Mouse (Mus musculus): ENCODE measurements around the gene Jpt2. TPM values are rescaled to one million over a fixed set of nuclear protein-coding genes. Genes with fewer than 3 reads are reported as not detected.

Jpt2 gene
- total RNA-seq, 2 experiments from 2014 or later = 6.2 to 6.8 TPM

DNA sequence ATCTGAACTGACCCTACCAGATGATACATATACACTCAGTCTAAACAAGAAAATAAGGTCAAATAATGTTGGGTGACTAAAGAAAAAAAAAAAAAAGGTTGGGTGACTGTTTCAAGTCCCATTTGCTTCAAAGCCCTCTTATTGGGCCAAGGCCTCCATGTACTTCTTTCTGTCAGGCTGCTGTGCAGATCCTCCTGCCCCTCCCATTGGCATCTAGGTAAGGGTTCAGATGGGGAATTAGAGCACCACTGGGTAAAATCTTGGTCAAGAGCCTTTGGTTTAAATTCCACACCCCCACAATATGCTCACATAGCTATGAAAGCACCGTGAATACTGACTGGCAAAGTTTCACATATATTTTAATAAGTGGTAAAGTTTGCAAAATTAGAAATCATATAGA is 37.2 kb downstream of the Jpt2 start:
- intact Hi-C loops (cut with DNase I) = no loop called here
- DNase-seq = no peak

DNA sequence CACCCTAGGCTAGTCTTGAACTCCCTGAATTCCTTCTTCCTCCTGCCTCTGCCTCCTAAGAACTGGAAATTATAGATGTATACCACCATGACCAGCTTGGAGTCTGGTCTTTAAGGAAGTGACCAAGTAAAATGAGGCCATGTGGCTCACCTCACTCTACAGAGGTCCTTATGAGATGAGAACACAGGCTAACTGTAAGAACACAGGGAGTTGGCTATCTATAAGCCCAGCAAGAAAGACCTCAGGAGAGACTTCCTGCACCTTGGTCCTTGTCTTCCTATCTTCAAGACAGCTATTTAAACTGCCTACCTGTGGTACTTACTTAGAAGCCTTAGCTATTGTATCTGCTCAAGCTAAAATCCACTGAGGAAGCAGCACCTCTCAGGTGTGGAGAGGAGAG is 46.5 kb downstream of the Jpt2 start:
- intact Hi-C loops (cut with DNase I) = no loop called here
- no peak for DNase-seq

DNA sequence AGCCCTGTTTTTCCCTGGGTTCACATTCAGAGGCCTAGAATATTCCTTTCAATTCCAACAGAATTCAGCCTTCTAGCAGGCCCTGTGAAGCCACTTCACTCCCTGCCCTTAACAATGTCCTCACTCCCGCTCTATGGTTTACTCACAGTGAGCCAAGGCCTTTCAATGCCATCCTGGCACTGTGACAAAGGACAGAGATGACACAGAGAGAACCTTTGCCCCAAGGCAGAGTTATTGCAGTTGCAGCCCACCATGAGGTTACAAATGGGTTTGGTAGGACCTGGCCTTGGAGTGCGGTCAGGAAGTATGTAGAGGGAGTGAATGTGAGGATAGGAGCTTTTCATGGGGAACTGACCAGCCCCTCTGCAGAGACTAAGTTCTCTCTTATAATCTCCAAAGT is 52.9 kb downstream of the Jpt2 start:
- no peak for DNase-seq
- intact Hi-C loops (cut with DNase I) = no loop called here

DNA sequence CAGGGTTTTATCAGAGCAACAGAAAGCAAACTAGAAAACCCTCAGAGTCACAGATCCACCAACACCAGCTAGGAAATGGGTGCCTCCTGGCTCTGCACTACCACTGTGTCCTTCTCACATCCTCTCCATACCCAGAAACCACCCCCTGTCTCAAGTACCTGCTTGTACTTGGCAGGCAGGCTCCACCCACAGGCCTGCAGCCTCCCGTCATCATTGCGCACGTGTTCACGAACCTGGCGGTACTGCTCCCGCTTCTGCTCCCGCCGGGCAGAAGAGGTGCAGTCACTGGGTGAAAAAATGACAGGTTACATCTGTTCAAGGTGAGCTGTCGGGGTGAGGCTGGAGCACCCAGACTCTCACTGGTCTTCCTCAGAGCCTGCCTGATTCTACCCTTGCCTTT is 56.7 kb downstream of the Jpt2 start:
- intact Hi-C loops (cut with DNase I) = loop anchor here (5.0 kb wide), 1 partner anchor 161 kb away; no protein-coding TSS in a partner anchor
- no peak for DNase-seq

DNA sequence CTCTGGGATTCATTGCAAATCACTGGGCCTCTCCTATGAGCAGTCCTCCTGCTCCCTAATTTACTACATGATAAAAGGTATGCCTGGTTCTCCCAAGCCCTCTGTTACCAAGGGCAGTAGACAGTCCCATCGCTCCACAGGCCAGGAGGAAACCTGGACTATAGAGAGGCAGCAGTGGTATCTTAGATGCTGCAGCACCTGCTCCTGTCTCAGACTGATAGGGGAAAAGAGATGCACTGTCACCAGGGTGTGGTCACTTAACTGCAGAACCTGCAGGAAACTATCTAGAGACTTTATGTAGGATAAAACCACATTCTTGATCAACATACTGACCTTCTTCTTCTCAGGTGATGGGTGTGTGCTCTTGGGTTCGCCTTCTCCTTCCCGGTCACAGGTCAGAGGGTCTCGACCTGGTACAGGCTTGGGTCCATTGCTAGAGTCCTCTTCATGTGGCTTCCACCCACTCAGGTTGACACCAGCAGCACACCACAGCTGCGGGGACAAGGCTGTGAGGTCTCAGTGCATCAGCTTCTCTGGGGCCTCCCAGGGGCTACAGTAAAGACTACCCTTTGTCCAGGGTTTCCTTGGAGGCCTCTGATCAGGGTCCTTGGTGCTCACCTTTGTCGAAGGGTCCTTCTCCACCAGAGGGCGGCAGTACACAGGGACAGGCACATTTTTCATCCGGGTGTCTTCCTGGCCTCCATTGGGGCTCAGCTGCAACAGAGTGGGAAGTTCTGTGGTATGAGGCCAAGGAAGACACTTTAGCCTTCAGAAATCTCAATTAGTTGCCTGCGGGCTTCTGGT is 57.6 kb downstream of the Jpt2 start:
- no peak for DNase-seq
- intact Hi-C loops (cut with DNase I) = loop anchor here (5.0 kb wide), 1 partner anchor 161 kb away; no protein-coding TSS in a partner anchor

DNA sequence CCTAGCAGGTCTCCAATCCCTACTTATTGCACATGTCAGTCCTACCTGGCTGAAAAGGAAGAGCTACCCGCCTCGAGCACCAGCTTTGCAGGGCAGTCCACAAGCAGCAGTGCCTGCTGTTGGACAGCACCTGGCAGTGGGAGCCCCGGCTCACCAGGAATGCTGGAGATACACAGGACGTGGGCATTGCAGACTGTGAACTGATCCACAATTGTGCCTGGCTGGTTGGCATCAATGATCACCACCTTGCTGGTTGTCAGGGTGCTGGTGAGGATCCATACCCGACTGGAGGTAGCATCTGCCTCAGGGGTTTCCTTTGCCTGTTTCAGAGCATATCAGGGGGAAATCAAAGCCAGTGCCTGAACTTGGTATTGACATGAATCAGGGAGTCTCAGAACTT is 58.4 kb downstream of the Jpt2 start:
- intact Hi-C loops (cut with DNase I) = loop anchor here (5.0 kb wide), 1 partner anchor 160 kb away; no protein-coding TSS in a partner anchor
- DNase-seq = no peak

DNA sequence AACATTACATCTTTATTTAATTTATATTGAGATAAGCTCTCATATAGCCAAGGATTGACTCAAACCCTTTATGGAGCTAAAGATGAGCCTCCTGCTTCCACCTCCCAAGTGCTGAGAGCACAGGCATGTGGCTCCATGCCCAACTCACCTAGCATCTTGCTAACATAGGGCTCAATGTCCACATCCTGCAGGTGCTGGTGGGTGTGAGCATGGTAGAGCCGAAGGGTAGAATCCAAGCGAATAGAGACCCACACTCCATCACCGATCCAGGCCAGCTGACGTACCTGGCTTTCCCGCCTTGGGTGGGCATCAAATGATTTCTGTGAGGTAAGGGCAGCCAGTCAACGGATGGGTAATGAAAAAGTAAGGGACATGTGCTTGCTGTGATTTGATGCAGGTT is 60.5 kb downstream of the Jpt2 start:
- intact Hi-C loops (cut with DNase I) = loop anchor here (5.0 kb wide), 1 partner anchor 158 kb away; no protein-coding TSS in a partner anchor
- DNase-seq = no peak

DNA sequence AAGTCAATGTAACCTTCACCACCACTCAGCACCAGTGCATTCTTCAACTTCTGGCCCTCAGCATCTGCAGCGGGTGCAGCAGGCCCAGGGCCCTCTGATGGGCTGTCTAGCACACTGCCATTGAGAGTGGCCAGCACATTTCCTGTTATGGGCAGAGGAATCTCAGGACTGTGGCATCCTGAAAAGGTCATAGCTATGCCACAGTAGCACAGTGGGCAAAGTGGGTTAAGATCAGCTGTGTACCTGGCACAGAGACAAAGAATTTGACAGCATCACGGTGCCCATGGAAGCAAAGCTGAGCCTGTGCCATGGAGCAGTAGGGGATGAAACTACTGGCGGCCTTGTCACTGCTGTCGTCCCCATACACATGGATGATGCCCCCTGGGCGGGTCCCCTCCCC is 61.3 kb downstream of the Jpt2 start:
- no peak for DNase-seq
- intact Hi-C loops (cut with DNase I) = loop anchor here (10.0 kb wide), 1 partner anchor 926 kb away; the partner anchor contains the start of genes Jmjd8 and Wdr24

DNA sequence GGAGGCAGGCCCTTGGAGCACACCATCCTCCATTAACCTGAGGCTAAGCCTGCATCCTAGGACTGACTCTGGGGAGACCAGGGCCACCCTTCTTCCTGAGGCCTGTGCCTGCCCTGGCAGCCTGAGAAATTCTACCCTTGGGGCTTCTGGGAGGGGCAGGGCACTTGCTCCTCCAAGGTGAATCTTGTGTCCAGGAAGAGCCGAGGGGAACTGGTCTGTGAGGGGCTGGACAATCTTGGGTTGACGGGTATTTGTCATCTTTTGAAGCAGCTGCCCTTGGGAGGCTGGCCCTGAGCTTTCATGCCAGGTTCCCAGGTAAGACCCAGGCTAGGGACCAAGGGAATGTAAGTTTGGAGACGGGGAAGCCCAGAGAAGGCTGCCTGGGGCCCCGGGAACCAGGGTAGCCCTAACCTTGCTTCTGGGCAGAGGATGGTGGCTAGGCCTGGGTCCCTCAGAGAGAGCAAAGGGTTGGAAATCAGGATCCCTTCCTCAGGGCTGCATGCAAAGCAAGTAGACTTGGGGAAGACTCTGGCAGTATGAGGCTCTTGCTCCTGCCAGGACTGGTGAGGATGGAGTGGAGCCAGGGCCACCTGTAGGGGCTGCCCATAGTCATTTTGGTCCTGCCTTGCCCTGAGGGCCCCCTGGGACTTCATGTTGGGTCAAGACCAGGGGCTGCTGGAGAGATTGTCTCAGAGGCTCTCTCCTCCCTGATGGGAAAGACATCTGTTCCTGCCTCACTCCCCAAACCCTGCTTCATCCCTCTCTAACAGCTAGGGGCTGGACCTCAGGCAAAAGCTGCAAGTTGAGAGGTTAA is 62.2 kb downstream of the Jpt2 start:
- intact Hi-C loops (cut with DNase I) = loop anchor here (10.0 kb wide), 1 partner anchor 927 kb away; the partner anchor contains the start of genes Jmjd8 and Wdr24

DNA sequence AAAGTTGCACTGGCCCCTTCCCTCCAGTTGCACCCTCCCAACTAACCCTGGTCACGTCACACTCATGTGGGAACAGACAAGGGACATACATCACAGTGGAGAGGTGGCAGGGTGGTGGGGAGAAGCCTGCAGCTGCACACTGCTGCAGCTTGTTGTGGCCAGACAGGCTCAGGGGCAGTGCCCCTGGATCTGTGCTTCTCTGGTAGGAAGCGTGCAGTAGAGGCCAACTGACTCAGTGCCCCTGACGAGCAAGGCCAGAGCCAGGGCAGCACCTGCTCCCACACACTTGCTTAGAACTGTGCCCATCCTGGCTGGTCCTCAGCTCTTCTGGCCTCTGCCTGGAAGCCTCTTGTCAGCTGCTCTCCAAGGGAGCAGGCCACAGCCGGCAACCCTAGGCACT is 62.9 kb downstream of the Jpt2 start:
- DNase-seq = no peak
- intact Hi-C loops (cut with DNase I) = loop anchor here (10.0 kb wide), 1 partner anchor 927 kb away; the partner anchor contains the start of genes Jmjd8 and Wdr24

More for the DNA sequence above, 62.2 kb downstream of the Jpt2 start:
- DNase-seq = no peak

DNA sequence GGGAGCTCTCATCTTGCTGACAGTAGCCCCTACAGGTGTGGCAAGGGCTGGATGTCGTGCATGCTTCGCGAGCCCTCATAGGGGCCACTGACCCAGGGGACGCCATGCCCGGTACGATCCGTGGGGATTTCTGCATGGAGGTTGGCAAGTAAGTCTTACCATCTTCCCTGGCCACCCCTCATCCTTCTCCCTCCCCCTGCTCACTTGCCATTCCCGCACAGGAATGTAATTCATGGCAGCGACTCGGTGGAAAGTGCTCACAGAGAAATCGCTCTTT is 63.6 kb downstream of the Jpt2 start:
- intact Hi-C loops (cut with DNase I) = loop anchor here (10.0 kb wide), 1 partner anchor 928 kb away; the partner anchor contains the start of genes Jmjd8 and Wdr24
- DNase-seq = no peak

DNA sequence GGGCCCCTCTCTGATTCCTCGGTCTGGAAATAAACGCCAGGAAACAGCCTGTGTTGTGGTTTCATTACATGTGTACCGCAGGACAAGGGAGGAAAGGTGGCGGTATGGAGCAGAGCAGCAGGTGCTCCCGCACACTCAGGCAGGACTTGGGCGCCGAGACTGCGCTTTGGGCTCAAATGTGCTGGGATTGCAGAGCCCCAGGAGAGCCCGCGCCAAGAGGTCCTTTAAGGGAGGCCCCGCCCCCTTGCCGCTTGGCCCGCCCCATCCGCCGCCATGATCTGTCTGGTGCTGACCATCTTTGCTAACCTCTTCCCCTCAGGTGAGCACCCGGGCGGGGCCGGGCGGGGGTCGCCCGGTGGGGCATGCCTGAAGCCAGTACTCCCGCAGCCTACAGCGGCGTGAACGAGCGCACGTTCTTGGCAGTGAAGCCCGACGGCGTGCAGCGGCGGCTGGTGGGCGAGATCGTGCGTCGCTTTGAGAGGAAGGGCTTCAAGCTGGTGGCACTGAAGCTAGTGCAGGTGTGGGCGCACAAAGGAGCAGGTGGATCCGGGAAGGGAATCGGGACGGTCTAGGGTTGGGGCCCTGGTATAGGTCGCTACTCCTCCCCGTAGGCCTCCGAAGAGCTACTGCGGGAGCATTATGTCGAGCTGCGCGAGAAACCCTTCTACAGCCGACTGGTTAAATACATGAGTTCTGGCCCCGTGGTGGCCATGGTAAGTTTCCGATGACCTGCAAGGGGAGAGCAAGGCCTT is 64.1 kb downstream of the Jpt2 start, which contains the start of gene Nme3:
Nme3 (plus strand) TSS at position 260 of the 752 bp plus-strand sequence.
- peak; percentile 55 to 61 for DNase-seq
- intact Hi-C loops (cut with DNase I) = loop anchor here (10.0 kb wide), 1 partner anchor 928 kb away; the partner anchor contains the start of genes Jmjd8 and Wdr24

DNA sequence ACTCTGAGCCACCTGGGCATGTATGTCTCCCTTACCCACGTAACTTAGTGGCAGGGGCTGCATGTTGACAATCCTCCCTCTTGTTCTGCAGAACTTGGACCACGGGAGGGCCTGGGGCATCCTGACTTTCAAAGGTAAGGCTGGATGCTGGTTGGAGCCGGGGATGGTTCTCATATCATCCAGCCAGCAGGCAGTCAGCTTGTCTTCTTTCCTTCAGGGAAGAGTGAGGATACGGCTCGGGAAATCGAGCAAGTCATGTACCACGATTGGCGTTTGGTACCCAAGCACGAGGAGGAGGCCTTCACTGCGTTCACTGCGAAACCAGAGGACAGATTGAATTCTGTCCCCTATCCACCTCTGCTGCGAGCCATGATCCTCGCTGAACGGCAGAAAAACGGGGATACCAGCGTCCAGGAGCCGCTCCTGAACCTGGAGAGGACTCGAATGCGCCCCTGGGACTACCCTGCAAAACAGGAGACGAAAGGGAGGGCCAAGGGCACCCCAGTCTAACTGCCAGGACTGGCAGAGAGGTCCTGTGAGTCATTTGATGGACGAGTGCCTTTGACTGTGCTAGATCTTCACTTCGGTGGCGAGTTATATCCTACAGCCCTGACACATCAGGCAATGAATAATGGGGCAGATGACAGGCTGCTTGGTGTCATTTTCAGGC is 64.8 kb downstream of the Jpt2 start:
- no peak for DNase-seq
- intact Hi-C loops (cut with DNase I) = loop anchor here (10.0 kb wide), 1 partner anchor 929 kb away; the partner anchor contains the start of genes Jmjd8 and Wdr24

DNA sequence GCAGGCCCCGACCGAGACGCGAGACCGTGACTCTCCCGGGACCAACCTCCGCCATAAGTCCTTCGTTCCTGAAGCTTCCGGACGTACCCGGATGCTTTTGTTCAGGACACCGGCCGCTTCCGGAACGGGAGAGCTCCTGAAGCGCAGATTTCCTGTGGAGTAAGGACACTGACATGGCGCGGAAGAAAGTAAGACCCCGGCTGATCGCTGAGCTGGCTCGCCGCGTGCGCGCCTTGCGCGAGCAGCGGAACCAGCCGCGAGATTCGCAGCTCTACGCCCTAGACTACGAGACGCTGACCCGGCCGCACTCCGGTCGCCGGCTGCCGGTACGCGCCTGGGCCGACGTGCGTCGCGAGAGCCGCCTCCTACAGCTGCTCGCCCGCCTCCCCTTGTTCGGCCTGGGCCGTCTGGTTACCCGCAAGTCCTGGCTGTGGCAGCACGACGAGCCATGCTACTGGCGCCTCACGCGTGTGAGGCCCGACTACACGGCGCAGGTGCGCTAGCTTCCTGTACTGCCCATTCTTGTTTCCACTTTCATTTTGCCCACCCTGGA is 65.4 kb downstream of the Jpt2 start, which contains the start of the genes Eme2 and Mrps34:
Eme2 (minus strand) TSS at position 93 of the 553 bp plus-strand sequence.
Mrps34 (plus strand) TSS at position 122 of the 553 bp plus-strand sequence.
- intact Hi-C loops (cut with DNase I) = loop anchor here (10.0 kb wide), 1 partner anchor 930 kb away; the partner anchor contains the start of genes Jmjd8 and Wdr24
- DNase-seq = peak; percentile 68 to 77

DNA sequence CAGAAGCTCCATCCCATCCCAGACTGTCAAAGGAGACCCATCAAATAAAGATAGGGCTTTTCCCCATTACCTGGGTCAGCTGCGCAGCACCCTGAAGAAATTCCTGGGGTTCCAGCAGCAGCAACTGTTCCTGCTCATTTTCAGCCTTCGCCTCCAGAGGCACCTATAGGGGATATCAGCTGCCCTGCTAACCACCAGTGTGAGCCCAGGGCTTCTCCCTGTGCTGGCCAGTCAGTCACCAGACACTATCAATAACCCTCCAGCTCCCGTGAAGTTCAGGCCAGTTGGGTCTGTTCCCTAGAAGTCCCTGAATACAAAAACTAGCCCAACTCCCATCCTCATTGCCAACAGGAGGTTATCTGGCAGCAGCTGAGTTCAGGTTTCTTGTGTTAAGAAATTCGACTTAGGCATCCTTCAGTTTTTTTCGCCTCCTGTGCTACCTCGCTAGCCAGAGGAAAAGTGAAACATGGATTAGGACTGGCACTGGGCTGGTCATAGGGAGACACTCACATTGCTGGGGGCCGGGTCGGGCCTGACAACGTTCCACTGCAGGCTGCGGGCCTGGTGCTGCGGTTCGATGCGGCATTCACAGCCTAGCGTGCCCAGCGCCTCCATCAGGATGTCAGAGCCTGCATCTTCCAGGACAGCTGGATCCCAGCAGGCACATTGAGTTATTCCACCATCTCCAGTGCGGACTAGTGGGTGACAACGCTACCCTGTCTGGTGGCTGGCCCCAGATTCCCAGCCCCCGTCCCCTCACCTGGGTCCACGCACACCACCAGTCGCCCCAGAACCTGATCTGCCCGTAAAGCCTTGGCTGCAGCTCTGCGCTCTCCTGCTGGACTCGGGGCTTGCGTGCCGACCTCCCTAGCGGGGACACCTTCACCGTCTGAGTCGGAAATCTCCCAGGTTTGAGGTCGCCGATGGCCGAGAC is 66.2 kb downstream of the Jpt2 start:
- intact Hi-C loops (cut with DNase I) = loop anchor here (10.0 kb wide), 1 partner anchor 930 kb away; the partner anchor contains the start of genes Jmjd8 and Wdr24

DNA sequence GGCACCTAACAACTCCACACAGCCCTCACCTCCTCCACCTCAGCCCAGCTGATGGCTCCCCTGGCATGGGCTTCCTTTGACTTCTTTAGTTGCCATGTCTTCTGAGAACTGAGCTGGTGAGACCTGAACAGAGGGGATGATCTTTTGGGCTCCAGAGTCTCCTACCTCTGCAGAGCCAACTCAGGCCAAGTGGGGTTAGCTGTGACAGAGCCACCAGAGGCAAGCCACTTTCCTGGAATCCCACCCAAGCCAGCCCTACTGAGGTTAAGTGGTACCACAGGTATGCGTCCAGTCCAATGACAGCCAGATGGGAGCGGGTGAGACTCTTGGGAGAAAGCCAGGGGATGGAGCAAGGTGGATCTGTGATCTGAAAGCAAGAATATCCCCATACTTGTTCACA is 67.2 kb downstream of the Jpt2 start:
- DNase-seq = no peak
- intact Hi-C loops (cut with DNase I) = loop anchor here (10.0 kb wide), 1 partner anchor 932 kb away; the partner anchor contains the start of genes Jmjd8 and Wdr24

More for the DNA sequence above, 66.2 kb downstream of the Jpt2 start:
- DNase-seq = no peak

DNA sequence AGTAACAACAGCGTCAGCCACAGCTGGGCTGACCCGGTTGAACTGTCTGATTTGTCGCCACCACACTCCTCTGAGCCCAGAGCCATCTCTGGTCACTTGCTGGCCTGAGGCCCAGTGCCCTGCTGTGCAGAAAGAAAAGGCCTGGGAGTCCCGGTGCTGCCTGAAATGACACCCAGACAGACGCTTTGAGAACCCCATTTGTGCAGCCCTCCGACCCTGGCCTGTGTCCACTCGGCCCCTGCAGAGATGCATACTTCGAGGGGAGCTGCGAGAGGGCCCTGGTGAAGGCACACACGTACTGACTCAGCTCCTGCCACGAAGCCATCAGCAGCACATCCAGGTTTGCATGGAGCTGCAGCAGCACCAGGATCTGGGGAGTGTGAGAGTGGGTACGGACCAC is 67.7 kb downstream of the Jpt2 start:
- no peak for DNase-seq
- intact Hi-C loops (cut with DNase I) = loop anchor here (10.0 kb wide), 1 partner anchor 932 kb away; the partner anchor contains the start of genes Jmjd8 and Wdr24

DNA sequence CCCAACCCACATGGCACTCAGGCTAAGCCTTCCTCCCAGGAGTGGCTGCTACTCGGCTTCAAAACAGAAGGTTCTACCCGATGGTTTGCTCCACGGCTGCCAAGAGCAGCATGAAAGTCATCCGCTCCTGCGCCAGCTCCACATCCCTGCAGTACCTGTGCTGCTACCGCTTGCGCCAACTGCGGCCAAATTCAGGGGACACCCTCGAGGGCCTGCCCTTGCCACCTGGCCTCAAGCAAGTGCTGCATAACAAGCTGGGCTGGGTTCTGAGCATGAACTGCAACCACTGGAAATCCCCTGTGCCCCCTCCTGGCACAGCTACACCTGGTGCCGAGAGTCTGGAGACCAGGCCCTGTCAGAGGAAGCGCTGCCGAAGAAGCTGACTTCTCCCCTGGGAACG is 69.2 kb downstream of the Jpt2 start:
- intact Hi-C loops (cut with DNase I) = loop anchor here (10.0 kb wide), 1 partner anchor 933 kb away; the partner anchor contains the start of genes Jmjd8 and Wdr24
- no peak for DNase-seq
